Mouse (Mus musculus) kidney, embryonic 15.5 days (tissue): ENCODE measurements at regions not wholly inside any gene's neighbourhood (a gene's known extent, or its start where the extent isn't known, plus 50 kb on each side); places are given as distances from the start of the nearest gene placed in this dataset.

Experiments used
- ATAC-seq: fragments of 200-750 bp; cut with Nextera tagmentation; replicated peaks from 2 replicates; pipeline ENCODE4 v1.8.0; 2017; ENCODE audit warnings: moderate TSS enrichment; ENCODE audit not compliant: low FRiP score
- H3K27ac ChIP-seq: fragments of 300-500 bp; sonication (generic); 2 replicates; pipeline ENCODE4 v1.5.1; 2015; ENCODE audit warnings: mild to moderate bottlenecking, inconsistent platforms
- H3K27me3 ChIP-seq: fragments of 300-500 bp; sonication (generic); 2 replicates; pipeline ENCODE4 v1.6.1; 2015; ENCODE audit warnings: inconsistent platforms
- H3K36me3 ChIP-seq: fragments of 300-500 bp; sonication (generic); 2 replicates; pipeline ENCODE4 v1.6.1; 2015; ENCODE audit warnings: inconsistent platforms
- H3K4me1 ChIP-seq: fragments of 300-500 bp; sonication (generic); 2 replicates; pipeline ENCODE4 v1.6.1; 2015; ENCODE audit warnings: inconsistent platforms
- H3K4me2 ChIP-seq: fragments of 300-500 bp; sonication (generic); 2 replicates; pipeline ENCODE4 v1.6.1; 2015; ENCODE audit warnings: moderate library complexity, mild to moderate bottlenecking, inconsistent platforms
- H3K4me3 ChIP-seq: fragments of 300-500 bp; sonication (generic); replicated peaks from 2 replicates; pipeline ENCODE4 v1.5.1; 2015; ENCODE audit warnings: mild to moderate bottlenecking, inconsistent platforms
- H3K9ac ChIP-seq: fragments of 300-500 bp; sonication (generic); 2 replicates; pipeline ENCODE4 v1.6.1; 2015; ENCODE audit warnings: mild to moderate bottlenecking, inconsistent platforms
- H3K9me3 ChIP-seq: fragments of 300-500 bp; sonication (generic); replicated peaks from 2 replicates; pipeline ENCODE4 v1.6.1; 2016; ENCODE audit warnings: inconsistent platforms
- WGBS: fragments of 180-500 bp; shearing (Covaris S2); methylation state at CpG from one replicate; pipeline ENCODE4 v1.1.7; 2015; ENCODE audit warnings: mixed read lengths; 5-methylcytosine and 5-hydroxymethylcytosine counted together

DNA sequence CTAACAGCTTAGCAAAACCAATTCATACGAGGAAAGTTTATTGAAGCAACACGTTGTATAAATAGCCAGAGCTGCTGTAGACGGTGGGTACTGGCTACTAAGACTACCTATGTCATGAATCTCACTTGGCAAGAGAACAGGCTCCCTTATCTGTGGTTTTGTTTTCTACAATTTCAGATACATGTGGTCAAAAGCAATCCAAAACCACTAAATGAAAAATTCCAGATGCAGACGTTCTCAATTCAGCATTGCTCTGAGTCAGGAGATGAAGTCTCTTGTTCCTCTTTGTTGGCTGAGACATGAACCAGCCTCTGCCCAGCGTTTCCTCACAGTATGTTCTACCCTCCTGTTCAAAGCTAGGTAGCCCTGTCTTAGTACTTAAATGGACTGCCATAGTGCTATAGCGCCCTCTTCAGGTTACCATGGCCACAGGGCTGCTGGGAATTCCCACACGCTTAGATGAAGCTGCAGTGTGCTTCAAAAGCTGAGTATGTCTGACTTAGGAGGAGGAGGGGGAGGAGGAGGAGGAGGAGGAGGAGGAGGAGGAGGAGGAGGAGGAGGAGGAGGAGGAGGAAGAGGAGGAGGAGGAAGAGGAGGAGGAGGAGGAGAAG is 119.0 kb upstream of the Smyd2 start:
- Histone ChIP-seq H3K36me3 (no peaks in the 10 kb centered on the region), H3K27me3 (no peaks in the 10 kb centered on the region), H3K27ac (no peak overlapping the region), H3K9me3 (no peaks in the 10 kb centered on the region), H3K4me3 (no peak overlapping the region), H3K4me1 (peaks cover 14% of the 10 kb centered on the region), H3K9ac (no peak overlapping the region), H3K4me2 (no peak overlapping the region)
- 66% methylated on average over 7 of the region's 7 CpGs for WGBS
- no peak for ATAC-seq

- ATAC-seq, result peak; percentile 57
- Histone ChIP-seq H3K27me3 (no peaks in the 10 kb centered on the region), H3K36me3 (no peaks in the 10 kb centered on the region), H3K4me2 (no peak overlapping the region), H3K9ac (no peak overlapping the region), H3K4me3 (no peak overlapping the region), H3K4me1 (peaks cover 14% of the 10 kb centered on the region), H3K27ac (peak overlapping the region; percentile 51), H3K9me3 (no peaks in the 10 kb centered on the region)
- WGBS, result 14% methylated on average over 5 of the region's 5 CpGs
These were observed 115.9 kb upstream of the Smyd2 start for GRCm38 (mm10) chr1:190038046-190038445.

GRCm38 (mm10) chr1:190036726-190037125 is 114.6 kb upstream of the Smyd2 start:
- no peak overlapping the region for H3K27ac ChIP-seq
- 63% methylated on average over 6 of the region's 6 CpGs for whole genome bisulfite sequencing
- peaks cover 14% of the 10 kb centered on the region for H3K4me1 ChIP-seq
- no peaks in the 10 kb centered on the region for H3K9me3 ChIP-seq
- ATAC-seq, result no peak
- no peaks in the 10 kb centered on the region for H3K27me3 ChIP-seq
- no peak overlapping the region for H3K9ac ChIP-seq
- no peaks in the 10 kb centered on the region for H3K36me3 ChIP-seq
- H3K4me2 ChIP-seq, result no peak overlapping the region
- no peak overlapping the region for H3K4me3 ChIP-seq

DNA sequence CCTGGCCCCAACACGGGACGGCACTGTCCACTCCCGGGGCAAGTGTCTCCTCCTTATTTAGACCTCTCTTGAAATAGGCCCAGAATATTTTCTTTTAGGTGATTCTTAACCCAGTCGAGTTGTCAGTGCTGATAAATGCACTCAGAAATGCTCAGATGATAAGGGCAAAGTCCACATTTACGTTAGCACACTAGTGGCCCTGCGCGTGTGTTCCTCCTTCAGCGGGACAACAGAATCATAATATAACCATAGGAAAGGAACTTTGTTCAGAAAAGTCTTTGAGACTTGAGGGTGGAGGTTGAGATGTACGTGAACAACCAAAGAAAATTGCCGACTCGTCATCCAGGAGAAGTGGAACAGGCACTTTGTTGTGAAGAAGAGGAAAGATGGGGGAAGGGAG is 113.8 kb upstream of the Smyd2 start:
- Histone ChIP-seq H3K9me3 (no peaks in the 10 kb centered on the region), H3K4me3 (no peak overlapping the region), H3K27ac (no peak overlapping the region), H3K27me3 (no peaks in the 10 kb centered on the region), H3K4me2 (no peak overlapping the region), H3K4me1 (peaks cover 14% of the 10 kb centered on the region), H3K36me3 (no peaks in the 10 kb centered on the region), H3K9ac (no peak overlapping the region)
- ATAC-seq, result no peak
- WGBS, result 86% methylated on average over 11 of the region's 11 CpGs

DNA sequence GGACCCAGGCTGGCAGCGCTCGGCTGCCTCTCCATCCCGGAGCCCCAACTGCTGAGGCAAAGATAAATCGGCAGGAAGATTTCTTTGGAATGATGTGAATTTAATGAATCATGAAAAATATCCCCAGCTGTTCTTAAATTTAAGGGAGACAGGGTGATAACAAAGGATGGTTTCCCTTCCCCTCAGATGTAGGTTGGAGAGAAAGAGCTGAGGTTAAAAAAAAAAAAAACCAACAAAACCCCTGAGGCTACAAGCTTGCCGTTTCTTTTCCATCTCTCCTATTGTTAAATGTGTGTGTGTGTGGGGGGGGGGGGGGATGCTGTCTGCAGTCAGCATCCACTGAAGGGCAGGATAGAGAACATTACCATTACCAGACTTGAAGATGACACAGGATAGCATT is 111.9 kb upstream of the Smyd2 start:
- Histone ChIP-seq H3K36me3 (no peaks in the 10 kb centered on the region), H3K4me1 (peaks cover 14% of the 10 kb centered on the region), H3K9me3 (no peaks in the 10 kb centered on the region), H3K4me2 (no peak overlapping the region), H3K27me3 (no peaks in the 10 kb centered on the region), H3K4me3 (no peak overlapping the region), H3K27ac (no peak overlapping the region), H3K9ac (no peak overlapping the region)
- no peak for ATAC-seq
- WGBS, result 51% methylated on average over 5 of the region's 5 CpGs

GRCm38 (mm10) chr1:190027536-190027935 is 105.4 kb upstream of the Smyd2 start:
- Histone ChIP-seq H3K4me2 (0 out of 2 replicates have a peak overlapping the region, but pooled peaks have one; percentile 3), H3K4me3 (no peak overlapping the region), H3K4me1 (0 out of 2 replicates have a peak, but pooled peaks cover 6% of the 10 kb centered on the region), H3K27me3 (no peaks in the 10 kb centered on the region), H3K9ac (no peak overlapping the region), H3K27ac (no peak overlapping the region), H3K36me3 (no peaks in the 10 kb centered on the region), H3K9me3 (no peaks in the 10 kb centered on the region)
- no peak for ATAC-seq
- WGBS, result 32% methylated on average over 8 of the region's 8 CpGs

DNA sequence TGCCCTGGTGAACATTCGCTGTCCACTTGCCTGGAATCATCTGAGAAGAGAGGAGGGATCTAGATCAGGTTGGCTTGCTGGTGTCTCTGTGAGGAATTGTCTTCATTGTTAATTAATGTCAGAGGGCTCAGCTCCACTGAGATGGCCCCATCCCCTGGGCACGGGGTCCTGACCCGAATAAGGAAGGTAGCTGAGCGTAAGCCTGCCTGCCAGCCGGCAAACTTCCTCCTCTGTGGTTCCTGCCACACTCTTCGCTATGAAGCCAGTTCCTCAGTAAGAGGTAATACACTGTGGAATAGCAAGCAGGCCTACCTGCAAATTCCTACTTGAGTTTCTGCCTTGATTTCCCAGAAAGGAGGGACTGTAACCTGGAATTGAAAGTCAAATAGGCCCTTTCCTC is 87.3 kb upstream of the Smyd2 start:
- H3K36me3 ChIP-seq, result no peaks in the 10 kb centered on the region
- H3K27me3 ChIP-seq, result peaks cover 39% of the 10 kb centered on the region
- H3K4me2 ChIP-seq, result no peak overlapping the region
- WGBS, result 78% methylated on average over 6 of the region's 6 CpGs
- no peak overlapping the region for H3K4me3 ChIP-seq
- no peaks in the 10 kb centered on the region for H3K9me3 ChIP-seq
- ATAC-seq, result no peak
- H3K27ac ChIP-seq, result no peak overlapping the region
- H3K4me1 ChIP-seq, result peaks cover 6% of the 10 kb centered on the region; the same call in 1 of the 2 replicates
- H3K9ac ChIP-seq, result no peak overlapping the region

DNA sequence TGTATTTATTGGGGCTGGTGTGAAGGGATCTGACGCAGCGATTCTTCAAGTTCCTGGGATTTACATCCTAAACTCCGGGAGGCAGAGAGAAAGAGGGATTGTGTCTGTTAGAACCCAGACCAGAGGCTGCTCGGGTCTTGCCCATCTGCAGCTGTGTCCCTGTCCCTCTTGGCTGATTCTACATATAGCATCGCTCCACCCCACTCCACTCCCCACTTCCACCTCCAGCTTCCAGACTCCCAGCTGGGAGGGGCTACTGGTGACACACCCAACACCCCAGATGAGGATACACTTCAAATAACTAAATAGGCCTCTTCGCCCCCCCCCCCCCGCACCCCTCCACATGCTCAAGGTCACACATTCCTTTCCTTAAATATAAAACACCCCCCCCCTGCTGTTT is 85.1 kb upstream of the Smyd2 start:
- Histone ChIP-seq H3K36me3 (no peaks in the 10 kb centered on the region), H3K27ac (no peak overlapping the region), H3K9me3 (peaks cover under 1% of the 10 kb centered on the region; the same call in 1 of the 2 replicates), H3K4me3 (no peak overlapping the region), H3K4me2 (no peak overlapping the region), H3K27me3 (peaks cover 39% of the 10 kb centered on the region), H3K9ac (no peak overlapping the region), H3K4me1 (peaks cover 6% of the 10 kb centered on the region; the same call in 1 of the 2 replicates)
- ATAC-seq, result no peak
- WGBS, result 42% methylated on average over 7 of the region's 7 CpGs

DNA sequence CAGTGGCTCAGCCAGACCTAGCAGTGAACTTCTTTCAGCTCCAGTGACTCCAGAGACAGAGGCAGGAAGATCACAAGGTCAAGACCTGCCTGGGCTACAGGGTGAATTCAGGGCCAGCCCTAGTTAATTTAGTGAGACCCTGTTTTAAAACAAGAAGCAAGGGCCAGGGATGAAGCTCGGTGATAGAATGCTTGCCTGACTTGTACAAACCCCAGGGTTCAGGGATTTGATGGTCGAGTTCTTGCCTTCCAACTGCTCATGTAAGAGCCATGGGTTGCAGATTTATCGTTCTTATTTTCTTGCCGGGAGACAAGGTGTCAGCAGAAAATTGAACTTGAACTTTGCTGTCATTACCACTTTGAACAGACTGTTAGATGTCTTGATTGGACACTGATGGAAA is 78.9 kb upstream of the Smyd2 start:
- no peak overlapping the region for H3K27ac ChIP-seq
- no peak overlapping the region for H3K9ac ChIP-seq
- ATAC-seq, result no peak
- H3K4me2 ChIP-seq, result no peak overlapping the region
- no peaks in the 10 kb centered on the region for H3K4me1 ChIP-seq
- 32% methylated on average over 4 of the region's 4 CpGs for WGBS
- no peaks in the 10 kb centered on the region for H3K36me3 ChIP-seq
- H3K9me3 ChIP-seq, result peaks cover 3% of the 10 kb centered on the region; the same call in 1 of the 2 replicates
- no peaks in the 10 kb centered on the region for H3K27me3 ChIP-seq
- H3K4me3 ChIP-seq, result no peak overlapping the region

- H3K27ac ChIP-seq, result no peak overlapping the region
- H3K4me3 ChIP-seq, result no peak overlapping the region
- no peaks in the 10 kb centered on the region for H3K9me3 ChIP-seq
- no peak overlapping the region for H3K9ac ChIP-seq
- H3K4me2 ChIP-seq, result no peak overlapping the region
- H3K4me1 ChIP-seq, result peaks cover 11% of the 10 kb centered on the region; the same call in 1 of the 2 replicates
- peaks cover 25% of the 10 kb centered on the region for H3K27me3 ChIP-seq
- H3K36me3 ChIP-seq, result no peaks in the 10 kb centered on the region
- no peak for ATAC-seq
- 23% methylated on average over 5 of the region's 5 CpGs for WGBS
These were observed 71.5 kb upstream of the Smyd2 start for GRCm38 (mm10) chr1:189993706-189994105.

GRCm38 (mm10) chr1:189993221-189993620 is 71.1 kb upstream of the Smyd2 start:
- Histone ChIP-seq H3K9ac (no peak overlapping the region), H3K36me3 (no peaks in the 10 kb centered on the region), H3K4me2 (no peak overlapping the region), H3K9me3 (no peaks in the 10 kb centered on the region), H3K4me1 (peaks cover 11% of the 10 kb centered on the region; the same call in 1 of the 2 replicates), H3K4me3 (no peak overlapping the region), H3K27ac (no peak overlapping the region), H3K27me3 (peaks cover 29% of the 10 kb centered on the region)
- WGBS, result 86% methylated on average over 3 of the region's 3 CpGs
- no peak for ATAC-seq

- no peak overlapping the region for H3K4me2 ChIP-seq
- 71% methylated on average over 3 of the region's 3 CpGs for WGBS
- H3K27ac ChIP-seq, result no peak overlapping the region
These were observed 68.9 kb upstream of the Smyd2 start for GRCm38 (mm10) chr1:189991089-189991488.

More at GRCm38 (mm10) chr1:189991089-189991488, 68.9 kb upstream of the Smyd2 start:
- H3K4me3 ChIP-seq, result no peak overlapping the region
- H3K9ac ChIP-seq, result no peak overlapping the region
- peaks cover 11% of the 10 kb centered on the region; the same call in 1 of the 2 replicates for H3K4me1 ChIP-seq
- no peaks in the 10 kb centered on the region for H3K9me3 ChIP-seq
- ATAC-seq, result no peak
- peaks cover 40% of the 10 kb centered on the region for H3K27me3 ChIP-seq
- no peaks in the 10 kb centered on the region for H3K36me3 ChIP-seq
